Mouse (Mus musculus): ENCODE data around the gene Cab39. TPM values are rescaled to one million over a fixed set of nuclear protein-coding genes. Genes with fewer than 3 reads are reported as not detected.

Cab39 gene
- polyA plus RNA-seq, 1 experiment from 2014 or later: 34.0 TPM

GRCm38 (mm10) chr1:85839356-85839755 lies 46.1 kb downstream of the Cab39 start:
- Histone ChIP-seq H3K4me3 (no peak overlapping the region), H3K4me1 (no peaks in the 10 kb centered on the region), H3K9me3 (no peaks in the 10 kb centered on the region), H3K27me3 (ENCODE audit: poor library complexity, severe bottlenecking) (no peaks in the 10 kb centered on the region), H3K36me3 (replicated peaks) (peaks cover 68% of the 10 kb centered on the region), H3K27ac (no peak overlapping the region)
- 90% methylated on average over 3 of the region's 3 CpGs for WGBS
- no peak for DNase-seq (ENCODE audit: extremely low spot score, low spot score)

GRCm38 (mm10) chr1:85839790-85840189 lies 46.5 kb downstream of the Cab39 start:
- 87% methylated on average over 1 of the region's 1 CpGs for WGBS
- Histone ChIP-seq H3K36me3 (replicated peaks) (peaks cover 70% of the 10 kb centered on the region), H3K4me3 (no peak overlapping the region), H3K4me1 (no peaks in the 10 kb centered on the region), H3K27ac (no peak overlapping the region), H3K27me3 (ENCODE audit: poor library complexity, severe bottlenecking) (no peaks in the 10 kb centered on the region), H3K9me3 (no peaks in the 10 kb centered on the region)
- no peak for DNase-seq (ENCODE audit: extremely low spot score, low spot score)

GRCm38 (mm10) chr1:85840421-85840820 lies 47.2 kb downstream of the Cab39 start:
- no peak overlapping the region for H3K27ac ChIP-seq
- peaks cover 70% of the 10 kb centered on the region for H3K36me3 ChIP-seq (replicated peaks)
- H3K4me1 ChIP-seq: no peaks in the 10 kb centered on the region
- H3K9me3 ChIP-seq: no peaks in the 10 kb centered on the region
- WGBS: 93% methylated on average over 4 of the region's 4 CpGs
- H3K27me3 ChIP-seq (ENCODE audit: poor library complexity, severe bottlenecking): no peaks in the 10 kb centered on the region
- no peak for DNase-seq (ENCODE audit: extremely low spot score, low spot score)
- no peak overlapping the region for H3K4me3 ChIP-seq

DNA sequence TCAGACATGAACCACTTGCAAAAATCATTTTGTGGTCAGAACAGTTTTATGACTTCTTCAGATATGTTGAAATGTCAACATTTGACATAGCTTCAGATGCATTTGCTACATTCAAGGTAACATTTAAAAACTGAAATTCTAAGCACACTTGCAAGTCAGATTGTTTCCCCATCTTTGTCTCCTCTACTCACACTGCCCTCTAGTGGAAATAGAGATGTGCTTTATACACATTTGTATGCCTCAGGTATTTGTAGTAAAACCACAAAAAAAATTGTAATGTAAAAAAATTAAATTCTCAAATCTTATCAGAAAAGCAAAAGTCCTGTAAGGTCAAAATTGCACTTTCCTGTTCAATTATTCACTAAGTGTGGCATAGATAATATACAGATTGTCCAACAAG lies 49.0 kb downstream of the Cab39 start:
- Histone ChIP-seq H3K4me1 (no peaks in the 10 kb centered on the region), H3K9me3 (no peaks in the 10 kb centered on the region), H3K27ac (no peak overlapping the region), H3K27me3 (ENCODE audit: poor library complexity, severe bottlenecking) (no peaks in the 10 kb centered on the region), H3K4me3 (no peak overlapping the region), H3K36me3 (replicated peaks) (peaks cover 72% of the 10 kb centered on the region)
- DNase-seq (ENCODE audit: extremely low spot score, low spot score): no peak

DNA sequence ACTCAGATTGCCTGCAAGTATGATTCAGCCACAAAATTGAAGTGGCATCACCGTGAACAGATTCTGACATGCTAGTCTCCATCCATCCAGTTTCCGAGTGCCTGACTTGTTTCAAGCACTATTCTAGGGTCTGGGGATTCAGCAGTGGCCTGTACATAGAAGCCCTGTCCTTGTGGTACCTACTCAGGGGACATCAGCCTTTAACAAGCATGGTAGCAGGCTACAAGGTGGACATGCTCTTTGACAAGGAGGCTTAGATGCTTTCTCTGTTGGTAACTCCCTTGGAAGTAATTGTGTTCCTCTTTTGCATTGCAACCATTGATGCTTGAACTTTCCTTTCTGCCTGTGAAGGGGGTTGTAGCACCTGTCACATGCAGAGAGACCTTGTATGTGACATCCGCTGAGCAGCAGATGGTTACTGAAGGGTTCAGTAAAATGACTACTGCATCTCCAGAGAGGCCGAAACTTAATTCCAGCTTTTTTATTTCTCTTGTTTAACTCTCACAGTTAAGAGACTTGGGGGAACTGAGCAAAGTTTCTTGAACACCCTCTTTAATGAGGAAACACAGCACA lies 50.1 kb downstream of the Cab39 start:
- Histone ChIP-seq H3K4me3 (no peak overlapping the region), H3K27ac (no peak overlapping the region), H3K36me3 (replicated peaks) (peaks cover 74% of the 10 kb centered on the region), H3K9me3 (no peaks in the 10 kb centered on the region), H3K27me3 (ENCODE audit: poor library complexity, severe bottlenecking) (no peaks in the 10 kb centered on the region), H3K4me1 (no peaks in the 10 kb centered on the region)
- 96% methylated on average over 4 of the region's 4 CpGs for WGBS
- DNase-seq (ENCODE audit: extremely low spot score, low spot score): no peak

DNA sequence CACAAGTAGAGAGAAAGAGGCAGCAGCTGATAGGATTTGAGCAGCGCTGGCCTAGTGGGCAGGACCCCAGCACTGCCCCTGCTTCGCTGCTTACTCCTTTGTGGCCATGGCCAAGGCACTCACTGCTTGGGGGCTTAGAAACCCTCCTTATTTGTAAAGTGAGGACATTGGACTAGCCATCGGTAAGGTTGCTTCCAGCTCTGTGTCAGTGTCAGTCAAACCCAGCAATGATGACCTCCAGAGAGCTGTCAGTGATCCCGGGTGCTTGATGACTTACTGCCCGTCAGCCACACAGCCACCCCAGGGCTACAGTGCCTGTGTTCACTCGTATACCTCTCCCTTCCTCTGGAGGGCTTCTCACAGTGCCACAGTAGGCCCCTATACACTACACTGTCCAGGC lies 51.7 kb downstream of the Cab39 start:
- 87% methylated on average over 6 of the region's 6 CpGs for WGBS
- Histone ChIP-seq H3K4me3 (no peak overlapping the region), H3K4me1 (no peaks in the 10 kb centered on the region), H3K36me3 (replicated peaks) (peaks cover 82% of the 10 kb centered on the region), H3K9me3 (no peaks in the 10 kb centered on the region), H3K27ac (no peak overlapping the region), H3K27me3 (ENCODE audit: poor library complexity, severe bottlenecking) (no peaks in the 10 kb centered on the region)
- no peak for DNase-seq (ENCODE audit: extremely low spot score, low spot score)

DNA sequence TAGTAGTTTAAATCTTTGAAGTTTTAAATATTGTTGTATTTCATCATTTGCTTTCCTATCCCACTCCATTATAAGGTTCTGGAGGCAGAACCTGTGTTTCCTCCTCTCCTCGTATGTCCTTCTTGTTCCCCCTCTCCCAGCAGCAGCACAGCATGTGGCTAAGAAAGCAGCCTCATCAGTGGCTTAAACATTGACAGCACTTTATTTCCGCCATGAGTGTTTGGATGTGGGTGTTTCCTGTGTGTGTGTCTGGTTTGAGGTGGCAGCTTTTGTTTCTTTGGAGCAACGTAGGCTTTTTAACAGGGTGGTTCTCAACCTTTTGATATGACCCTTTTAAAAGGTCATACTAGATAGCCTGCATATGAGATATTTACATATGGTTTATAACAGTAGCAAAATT lies 52.2 kb downstream of the Cab39 start:
- Histone ChIP-seq H3K27me3 (ENCODE audit: poor library complexity, severe bottlenecking) (no peaks in the 10 kb centered on the region), H3K9me3 (no peaks in the 10 kb centered on the region), H3K4me3 (no peak overlapping the region), H3K36me3 (replicated peaks) (peaks cover 86% of the 10 kb centered on the region), H3K27ac (no peak overlapping the region), H3K4me1 (no peaks in the 10 kb centered on the region)
- WGBS: 93% methylated on average over 3 of the region's 3 CpGs
- DNase-seq (ENCODE audit: extremely low spot score, low spot score): no peak

- Histone ChIP-seq H3K36me3 (replicated peaks) (peaks cover 76% of the 10 kb centered on the region), H3K4me3 (no peak overlapping the region), H3K27ac (no peak overlapping the region), H3K9me3 (no peaks in the 10 kb centered on the region), H3K27me3 (ENCODE audit: poor library complexity, severe bottlenecking) (no peaks in the 10 kb centered on the region), H3K4me1 (no peaks in the 10 kb centered on the region)
- 92% methylated on average over 14 of the region's 14 CpGs for WGBS
- DNase-seq (ENCODE audit: extremely low spot score, low spot score): no peak
These were observed 55.8 kb downstream of the Cab39 start for GRCm38 (mm10) chr1:85849016-85849415.

GRCm38 (mm10) chr1:85850851-85851250 lies 57.6 kb downstream of the Cab39 start:
- H3K4me3 ChIP-seq: no peak overlapping the region
- no peaks in the 10 kb centered on the region for H3K27me3 ChIP-seq (ENCODE audit: poor library complexity, severe bottlenecking)
- DNase-seq (ENCODE audit: extremely low spot score, low spot score): no peak
- 97% methylated on average over 5 of the region's 5 CpGs for WGBS
- no peak overlapping the region for H3K27ac ChIP-seq
- H3K36me3 ChIP-seq (replicated peaks): peaks cover 61% of the 10 kb centered on the region
- no peaks in the 10 kb centered on the region for H3K4me1 ChIP-seq
- no peaks in the 10 kb centered on the region for H3K9me3 ChIP-seq

DNA sequence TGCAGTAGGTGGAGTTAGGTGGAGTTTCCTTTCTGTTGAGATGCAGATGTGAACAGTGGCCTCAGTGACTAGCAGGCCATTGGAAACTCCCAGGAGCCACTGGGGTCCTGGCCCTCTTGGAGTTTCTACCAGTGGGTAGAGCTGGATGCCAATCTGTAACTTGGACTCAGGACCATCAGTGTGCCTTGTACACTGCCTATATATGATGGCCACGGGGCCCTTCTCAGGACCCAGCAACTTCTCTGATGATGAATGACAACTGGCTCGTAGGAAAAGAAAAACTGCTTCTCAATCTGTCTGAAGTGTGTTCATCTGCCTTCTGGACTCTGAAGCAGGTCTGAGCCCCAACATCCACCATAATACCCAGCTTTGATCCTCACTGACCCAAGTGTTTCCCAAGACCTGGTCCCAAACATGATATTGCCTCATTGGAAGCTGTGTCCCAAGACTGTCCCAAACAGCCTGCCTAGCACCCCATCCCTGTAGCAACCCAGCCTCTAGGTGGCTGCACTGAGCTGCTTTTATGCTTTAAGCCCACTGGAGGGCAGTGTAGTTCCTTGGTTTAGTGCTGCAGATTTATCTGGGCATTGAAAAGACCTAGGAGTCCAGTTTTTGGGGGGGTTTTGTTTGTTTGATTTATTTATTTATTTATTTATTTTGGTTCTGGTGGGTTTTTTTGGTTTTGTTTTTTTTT lies 59.9 kb downstream of the Cab39 start:
- Histone ChIP-seq H3K27me3 (ENCODE audit: poor library complexity, severe bottlenecking) (no peaks in the 10 kb centered on the region), H3K4me3 (no peak overlapping the region), H3K27ac (no peak overlapping the region), H3K4me1 (no peaks in the 10 kb centered on the region), H3K36me3 (replicated peaks) (peaks cover 47% of the 10 kb centered on the region), H3K9me3 (no peaks in the 10 kb centered on the region)
- WGBS: 84% methylated on average over 2 of the region's 2 CpGs
- peak; percentile 46 for DNase-seq (ENCODE audit: extremely low spot score, low spot score)

DNA sequence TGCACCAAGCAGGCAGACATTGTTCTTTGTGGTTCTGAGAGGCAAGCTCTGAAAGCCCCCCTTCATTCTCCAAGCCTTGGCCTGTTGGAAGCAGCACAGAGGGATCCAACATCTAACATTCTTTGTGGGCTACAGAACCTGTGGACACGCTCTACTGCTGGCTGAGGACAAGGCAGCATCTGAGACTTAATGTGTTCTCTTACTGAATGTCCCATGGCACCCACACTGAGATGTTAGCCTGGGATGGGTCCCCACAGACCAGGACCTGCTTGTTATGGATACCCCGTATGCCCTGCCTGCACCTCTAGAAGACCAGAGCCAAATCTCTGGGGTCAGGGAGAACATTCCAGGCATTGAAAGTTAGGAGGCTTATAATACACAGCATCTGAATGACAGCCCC lies 60.6 kb downstream of the Cab39 start:
- no peak overlapping the region for H3K27ac ChIP-seq
- H3K4me3 ChIP-seq: no peak overlapping the region
- WGBS: 89% methylated on average over 2 of the region's 2 CpGs
- H3K27me3 ChIP-seq (ENCODE audit: poor library complexity, severe bottlenecking): no peaks in the 10 kb centered on the region
- no peaks in the 10 kb centered on the region for H3K9me3 ChIP-seq
- H3K4me1 ChIP-seq: no peaks in the 10 kb centered on the region
- no peak for DNase-seq (ENCODE audit: extremely low spot score, low spot score)
- peaks cover 40% of the 10 kb centered on the region for H3K36me3 ChIP-seq (replicated peaks)

DNA sequence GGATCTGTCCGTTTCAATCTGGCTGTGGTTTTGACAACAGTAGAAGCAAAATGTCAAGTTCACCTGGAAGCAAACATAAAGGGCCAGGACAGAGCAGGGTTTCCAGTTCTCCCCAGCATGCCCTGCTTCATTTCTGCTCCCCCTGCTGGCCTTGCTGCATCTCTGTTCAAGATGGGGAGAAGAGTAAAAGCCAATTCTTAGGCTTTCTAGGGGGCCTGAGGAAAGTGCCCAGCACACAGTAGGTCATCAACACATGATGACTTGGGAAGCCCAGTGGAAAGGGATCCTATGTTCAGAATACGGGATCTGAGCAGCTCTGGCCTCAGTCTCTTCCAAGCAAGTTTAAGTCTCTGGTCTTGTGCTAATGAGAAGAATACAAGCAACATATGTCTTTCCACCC lies 61.2 kb downstream of the Cab39 start:
- no peak for DNase-seq (ENCODE audit: extremely low spot score, low spot score)
- 77% methylated on average over 2 of the region's 2 CpGs for WGBS

DNA sequence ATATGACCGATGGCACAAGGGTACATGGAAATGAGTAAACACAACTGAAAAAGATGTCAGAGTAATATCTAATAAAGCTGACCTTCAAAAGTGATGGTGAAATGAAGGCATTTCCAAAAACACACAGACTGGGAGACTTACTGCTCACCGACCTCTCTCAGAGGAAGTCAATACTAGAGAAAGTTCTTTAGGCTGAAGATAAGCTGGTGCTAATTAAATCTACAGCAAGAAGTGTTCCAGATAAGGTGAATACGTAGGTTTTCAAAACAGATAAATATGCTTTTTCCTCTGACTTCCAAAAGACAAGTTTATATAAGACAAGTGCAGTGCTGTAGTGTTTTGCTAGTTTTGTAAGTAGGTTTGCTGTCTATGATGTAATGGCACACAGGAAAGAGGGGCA lies 63.0 kb downstream of the Cab39 start:
- Histone ChIP-seq H3K27ac (no peak overlapping the region), H3K4me1 (no peaks in the 10 kb centered on the region), H3K4me3 (no peak overlapping the region), H3K9me3 (peaks cover 2% of the 10 kb centered on the region), H3K27me3 (ENCODE audit: poor library complexity, severe bottlenecking) (no peaks in the 10 kb centered on the region), H3K36me3 (replicated peaks) (peaks cover 18% of the 10 kb centered on the region)
- no peak for DNase-seq (ENCODE audit: extremely low spot score, low spot score)
- WGBS: 95% methylated on average over 3 of the region's 3 CpGs

More for the DNA sequence above, 61.2 kb downstream of the Cab39 start:
- Histone ChIP-seq H3K4me3 (no peak overlapping the region), H3K27ac (no peak overlapping the region), H3K9me3 (no peaks in the 10 kb centered on the region), H3K36me3 (replicated peaks) (peaks cover 34% of the 10 kb centered on the region), H3K27me3 (ENCODE audit: poor library complexity, severe bottlenecking) (no peaks in the 10 kb centered on the region), H3K4me1 (no peaks in the 10 kb centered on the region)
